Mouse (Mus musculus) hematopoietic stem cell, adult 5-6 weeks (primary cell): Measurements from ENCODE around the gene Rbm25. TPM values are rescaled to one million over a fixed set of nuclear protein-coding genes. Genes with fewer than 3 reads are reported as not detected.
A peak's percentile ranks its signal among the peaks of the same experiment; 100 is the strongest.

Source experiments
- ATAC-seq, 2 experiments: fragments of 125-278 bp in 1 of 2; replicated peaks in 1 of 2; 2 replicates each; pipeline ENCODE4 v1.8.0; 2016 to 2017; ENCODE audit warnings: inconsistent platforms in 2 of 2, mild to moderate bottlenecking in 2 of 2, moderate number of reproducible peaks in 2 of 2, low read depth in 1 of 2, moderate TSS enrichment in 1 of 2; ENCODE audit not compliant: low FRiP score in 2 of 2, poor library complexity in 2 of 2, severe bottlenecking in 2 of 2, insufficient read depth in 1 of 2, low TSS enrichment in 1 of 2
- total RNA-seq: library from RNA; stranded (forward); fragments of 172-1452, 232-1000 nt; gene quantifications from 2 replicates; pipeline ENCODE4 v1.2.3, GENCODE M21; 2017

Rbm25 gene
- total RNA-seq, 1 experiment from 2014 or later: 294 TPM

GRCm38 (mm10) chr12:83631743-83632679 lies 975 bp downstream of the Rbm25 start:
- peak; percentile 98 to 99 for ATAC-seq

- ATAC-seq: peak; percentile 14 to 17; a peak in 2 of 4 replicates
Measured at GRCm38 (mm10) chr12:83632680-83633025, 1.6 kb downstream of the Rbm25 start.

- no peak for ATAC-seq
Measured at GRCm38 (mm10) chr12:83633807-83634206, 2.8 kb downstream of the Rbm25 start.

GRCm38 (mm10) chr12:83641233-83641632 lies 10.2 kb downstream of the Rbm25 start:
- no peak for ATAC-seq

GRCm38 (mm10) chr12:83643116-83643515 lies 12.1 kb downstream of the Rbm25 start:
- ATAC-seq: no peak

GRCm38 (mm10) chr12:83650346-83650745 lies 19.3 kb downstream of the Rbm25 start:
- ATAC-seq: peak in 1 of 2 experiments; percentile 32; a peak in 1 of 4 replicates

- ATAC-seq: no peak
Measured at GRCm38 (mm10) chr12:83651414-83651813, 20.4 kb downstream of the Rbm25 start.

GRCm38 (mm10) chr12:83685466-83685865 lies 54.4 kb downstream of the Rbm25 start:
- no peak for ATAC-seq

GRCm38 (mm10) chr12:83686575-83687350 lies 55.7 kb downstream of the Rbm25 start:
- no peak for ATAC-seq

- ATAC-seq: peak; percentile 89 to 95
Measured at GRCm38 (mm10) chr12:83687934-83688315, 56.9 kb downstream of the Rbm25 start, which contains the start of gene Psen1. Gene Psen1, plus strand, starts transcription at chr12:83688152.

GRCm38 (mm10) chr12:83688316-83689086 lies 57.5 kb downstream of the Rbm25 start:
- peak; percentile 51 to 59 for ATAC-seq

GRCm38 (mm10) chr12:83689087-83689432 lies 58.0 kb downstream of the Rbm25 start:
- ATAC-seq: peak; percentile 22 to 25; a peak in 2 of 4 replicates

- no peak for ATAC-seq
Measured at GRCm38 (mm10) chr12:83694011-83694410, 63.0 kb downstream of the Rbm25 start.

GRCm38 (mm10) chr12:83694669-83695068 lies 63.6 kb downstream of the Rbm25 start:
- no peak for ATAC-seq

GRCm38 (mm10) chr12:83698637-83699036 lies 67.6 kb downstream of the Rbm25 start:
- ATAC-seq: no peak

GRCm38 (mm10) chr12:83701608-83702007 lies 70.6 kb downstream of the Rbm25 start:
- no peak for ATAC-seq

GRCm38 (mm10) chr12:83702796-83703195 lies 71.8 kb downstream of the Rbm25 start:
- no peak for ATAC-seq
